Mouse (Mus musculus) cerebellum, postnatal 14 days (tissue): ENCODE results near the gene Fpr-rs3.

Source experiments
- DNase-seq, 2 experiments: peaks; one replicate each; pipeline ENCODE4 v3.0.0; 2021; ENCODE audit warnings: mixed read lengths in 2 of 2

The Fpr-rs3 gene

GRCm38 (mm10) chr17:20624777-20625176, at the start of gene Fpr-rs3:
TSS of gene Fpr-rs3 (minus strand) at chr17:20624877.
- DNase-seq: no peak

GRCm38 (mm10) chr17:20596323-20596722, 28.4 kb downstream of the Fpr-rs3 start, which contains the start of gene Vmn2r110:
TSS of gene Vmn2r110 (minus strand) at chr17:20596423.
- DNase-seq: no peak
